Mouse (Mus musculus) right cerebral cortex, postnatal 36 days (tissue): Measurements from ENCODE around the gene 1600015I10Rik.
"Not testable (repeated sequence)": the region's sequence is repeated elsewhere in the genome, so short reads cannot be mapped to it uniquely, and the experiment has no call there.

Source experiments
- DNase-seq, 2 experiments: peaks; one replicate each; pipeline ENCODE4 v3.0.0; 2022; ENCODE audit warnings: low spot score in 2 of 2, mixed read lengths in 1 of 2

1600015I10Rik gene

GRCm38 (mm10) chr6:48966696-48967095 lies 37.0 kb downstream of the 1600015I10Rik start:
- not testable (repeated sequence) for DNase-seq

- no peak for DNase-seq
Measured at GRCm38 (mm10) chr6:48967868-48968267, 38.2 kb downstream of the 1600015I10Rik start.

DNA sequence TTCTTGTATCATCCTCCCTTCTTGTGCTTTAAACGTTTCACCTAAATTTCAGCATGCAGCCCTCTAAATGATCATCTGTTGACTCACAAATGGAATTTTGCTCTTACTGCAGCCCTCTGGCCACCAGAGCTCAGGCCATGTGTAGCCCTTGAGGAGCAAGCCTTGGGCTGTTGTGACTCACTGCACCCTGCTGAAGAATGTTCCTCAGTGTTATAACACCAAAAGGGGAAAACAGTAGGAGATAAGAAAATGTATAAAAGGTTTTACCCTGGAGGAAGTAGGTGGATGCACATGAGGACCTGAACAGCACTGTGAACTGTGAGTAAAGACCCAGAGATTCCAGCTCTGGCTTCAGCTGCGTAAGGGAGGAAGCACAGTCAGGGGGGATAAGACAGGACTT lies 45.0 kb downstream of the 1600015I10Rik start, which contains the start of gene Doxl2:
Gene Doxl2 (plus strand): TSS at position 301 of the 400 bp plus-strand sequence.
- DNase-seq, result no peak

DNA sequence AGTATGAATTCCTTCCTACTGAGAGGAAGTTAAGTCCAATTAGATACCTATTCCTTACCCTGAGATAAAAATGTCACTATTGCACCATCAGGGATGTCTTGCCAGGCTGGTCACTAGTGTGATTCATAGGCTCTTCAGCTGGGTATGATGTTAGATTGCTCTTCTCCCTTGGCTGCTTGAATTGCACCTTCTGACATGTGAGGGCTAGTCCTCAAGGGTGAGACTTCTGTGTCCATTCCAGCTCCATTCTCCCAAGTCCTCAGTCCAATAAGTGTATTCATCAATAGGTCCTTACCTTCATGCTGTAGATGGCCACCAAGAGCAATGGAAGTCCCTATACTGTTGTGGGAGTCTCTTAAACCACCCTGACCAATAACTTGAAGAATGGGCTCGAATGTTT lies 49.9 kb downstream of the 1600015I10Rik start:
- no peak for DNase-seq

DNA sequence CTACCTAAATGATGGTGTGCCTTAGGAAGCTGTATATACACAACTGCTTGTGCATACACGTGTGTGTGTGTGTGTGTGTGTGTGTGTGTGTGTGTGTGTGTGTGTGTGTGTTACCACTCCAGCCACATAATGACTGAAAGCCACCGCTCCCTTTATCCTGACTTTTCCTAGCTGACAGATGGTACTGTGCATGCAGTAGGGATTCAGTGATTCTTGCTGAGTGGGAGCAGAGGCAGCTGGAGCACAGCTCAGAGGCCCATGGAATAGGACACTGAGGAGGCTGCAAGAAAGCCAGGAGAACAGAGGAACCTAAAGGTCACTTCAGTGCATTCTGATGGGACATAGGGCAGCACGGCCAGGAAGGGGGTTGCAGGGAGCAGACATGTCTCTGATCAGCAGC lies 52.6 kb downstream of the 1600015I10Rik start:
- DNase-seq, result peak in 1 of 2 experiments; percentile 16
